Mouse (Mus musculus): Measurements from ENCODE around the gene Csnk2a2. TPM values are rescaled to one million over a fixed set of nuclear protein-coding genes. Genes with fewer than 3 reads are reported as not detected.

The Csnk2a2 gene
- polyA plus RNA-seq, 1 experiment from 2014 or later: 11.5 TPM

DNA sequence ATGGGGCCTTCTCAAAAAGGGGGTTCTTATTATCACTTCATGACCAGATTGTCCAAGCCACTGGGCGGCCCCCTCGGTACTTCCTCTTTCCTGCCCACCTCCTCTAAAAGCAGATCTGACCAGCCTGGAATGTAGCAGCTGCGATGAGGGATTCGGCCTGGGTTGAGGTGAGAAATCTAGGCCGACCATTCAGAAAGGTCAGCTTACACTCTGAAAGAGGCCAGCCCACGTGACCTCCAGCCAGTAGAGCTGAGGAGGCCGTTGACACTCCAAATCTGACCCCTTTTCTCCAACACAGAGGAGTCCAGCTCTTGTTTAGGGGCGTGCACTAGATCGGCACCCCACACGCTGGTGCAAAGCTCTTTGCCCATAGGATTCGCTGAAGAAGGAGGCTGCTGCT, 93.1 kb downstream of the Csnk2a2 start:
- H3K27me3 ChIP-seq (ENCODE audit: insufficient read depth, poor library complexity, severe bottlenecking): no peaks in the 10 kb centered on the region; the same call in 1 of the 2 replicates
- H3K27ac ChIP-seq: peak overlapping the region; percentile 76
- WGBS: 34% methylated on average over 11 of the region's 11 CpGs
- peaks cover 53% of the 10 kb centered on the region for H3K4me1 ChIP-seq
- no peak for DNase-seq (ENCODE audit: low spot score)
- H3K9me3 ChIP-seq: no peaks in the 10 kb centered on the region
- H3K4me3 ChIP-seq: no peak overlapping the region
- H3K36me3 ChIP-seq: no peaks in the 10 kb centered on the region

Other genes starting within 250 kb of the Csnk2a2 start
- gene Cngb1, start 183.5 kb downstream of the Csnk2a2 start, polyA plus RNA-seq (2016; fragmentation: Nextera tagmentation; extraction: Ambion mirVana): 0.17 TPM in 1 of 2 replicates, not detected in the other
- not detected in 2 replicates for gene Tepp, start 179.5 kb downstream of the Csnk2a2 start, polyA plus RNA-seq (2016; fragmentation: Nextera tagmentation; extraction: Ambion mirVana)
- gene Zfp319, start 158.1 kb downstream of the Csnk2a2 start, polyA plus RNA-seq (2016; fragmentation: Nextera tagmentation; extraction: Ambion mirVana): 7.5 TPM in 2 replicates
- gene Usb1, start 157.8 kb downstream of the Csnk2a2 start, polyA plus RNA-seq (2016; fragmentation: Nextera tagmentation; extraction: Ambion mirVana): 31.5 and 33.0 TPM in 2 replicates
- gene Mmp15, start 137.8 kb downstream of the Csnk2a2 start, polyA plus RNA-seq (2016; fragmentation: Nextera tagmentation; extraction: Ambion mirVana): 30.9 and 50.2 TPM in 2 replicates
- gene Cfap20, start 55.2 kb downstream of the Csnk2a2 start, polyA plus RNA-seq (2016; fragmentation: Nextera tagmentation; extraction: Ambion mirVana): 126 and 129 TPM in 2 replicates
- gene Ccdc113, start 44.0 kb upstream of the Csnk2a2 start, polyA plus RNA-seq (2016; fragmentation: Nextera tagmentation; extraction: Ambion mirVana): 1.4 and 2.2 TPM in 2 replicates
- gene Prss54, start 86.3 kb upstream of the Csnk2a2 start, polyA plus RNA-seq (2016; fragmentation: Nextera tagmentation; extraction: Ambion mirVana): not detected in 2 replicates
- 20.3 and 20.7 TPM in 2 replicates for gene Gins3, start 143.4 kb upstream of the Csnk2a2 start, polyA plus RNA-seq (2016; fragmentation: Nextera tagmentation; extraction: Ambion mirVana)
- gene Ndrg4, start 186.9 kb upstream of the Csnk2a2 start, polyA plus RNA-seq (2016; fragmentation: Nextera tagmentation; extraction: Ambion mirVana): 141 and 294 TPM in 2 replicates
- gene Setd6, start 225.8 kb upstream of the Csnk2a2 start, polyA plus RNA-seq (2016; fragmentation: Nextera tagmentation; extraction: Ambion mirVana): 24.5 and 30.2 TPM in 2 replicates

All from heart, embryonic 10.5 days (tissue).